Mouse (Mus musculus) spleen, postnatal 10 days (tissue): ENCODE measurements around the gene Ccng1.

Experiments
- DNase-seq, 2 experiments: peaks; one replicate each; pipeline ENCODE4 v3.0.0; 2021 to 2022; ENCODE audit warnings: low spot score in 2 of 2

The Ccng1 gene

DNA sequence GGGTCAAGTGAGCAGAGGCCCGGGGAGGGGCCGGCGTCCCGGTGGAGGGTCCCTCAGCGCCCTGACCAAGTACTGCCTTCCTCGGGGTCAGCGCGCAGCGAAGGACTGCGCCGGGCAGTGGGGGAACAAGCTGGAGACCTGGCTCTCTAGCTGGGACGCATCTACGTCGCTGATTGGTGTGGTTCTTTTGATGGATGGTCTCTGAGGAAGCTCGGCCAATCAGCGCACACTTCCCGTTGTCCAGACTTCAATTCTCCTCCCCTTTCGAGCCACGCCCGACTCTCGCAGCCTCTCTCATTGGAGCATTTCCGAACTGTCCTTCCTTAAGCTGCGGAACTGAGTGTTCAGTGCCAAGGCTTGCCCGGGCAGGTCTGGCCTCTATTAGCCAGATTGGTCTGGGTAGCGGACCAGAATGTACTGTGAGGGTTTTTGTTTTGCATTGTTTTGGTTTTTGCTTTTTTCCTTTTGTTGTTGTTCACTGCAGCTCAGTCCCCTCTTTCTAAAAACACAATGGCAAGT is at the start of gene Ccng1:
Gene Ccng1, minus strand, starts transcription at position 203 of the 519 bp plus-strand sequence.
- peak in 1 of 2 experiments; percentile 89 for DNase-seq

DNA sequence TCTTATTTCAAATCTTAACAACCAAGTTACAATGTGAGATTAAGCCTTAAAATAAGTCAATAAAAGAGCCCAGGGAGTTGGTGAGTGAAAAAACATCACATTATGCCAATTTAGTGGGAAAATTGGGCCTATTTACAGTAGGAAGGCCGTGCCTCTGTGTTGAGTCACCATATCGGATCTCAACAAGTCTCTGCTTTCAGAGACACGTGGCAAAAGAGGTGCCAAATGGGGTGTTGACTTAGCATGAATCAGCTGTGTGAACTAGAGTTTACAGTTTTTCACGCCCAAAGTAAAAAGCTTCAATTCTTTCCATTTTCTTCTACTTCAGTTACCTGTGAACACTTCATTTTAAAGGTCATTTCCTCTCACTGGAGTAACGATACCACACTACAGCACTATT is 35.2 kb upstream of the Ccng1 start:
- DNase-seq: no peak

DNA sequence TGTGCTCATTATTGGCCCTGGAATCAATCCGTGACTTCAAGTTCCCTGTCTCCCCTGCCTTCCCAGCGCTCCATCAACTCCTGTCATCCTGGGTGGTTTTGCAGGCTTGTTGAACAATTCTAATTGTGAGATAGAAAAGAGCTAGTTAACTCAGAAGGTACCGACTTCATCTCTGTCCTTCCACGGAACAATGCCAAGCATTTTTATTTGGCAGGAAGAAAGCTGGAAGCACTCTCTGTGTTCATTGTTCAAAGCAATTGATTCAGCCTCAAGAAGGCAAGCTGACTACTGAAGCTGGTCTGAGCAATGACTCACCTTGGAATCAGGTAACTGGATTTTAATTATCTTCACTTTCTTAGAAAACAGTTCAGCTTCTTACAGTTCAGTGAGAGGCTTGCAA is 34.6 kb upstream of the Ccng1 start:
- no peak for DNase-seq

DNA sequence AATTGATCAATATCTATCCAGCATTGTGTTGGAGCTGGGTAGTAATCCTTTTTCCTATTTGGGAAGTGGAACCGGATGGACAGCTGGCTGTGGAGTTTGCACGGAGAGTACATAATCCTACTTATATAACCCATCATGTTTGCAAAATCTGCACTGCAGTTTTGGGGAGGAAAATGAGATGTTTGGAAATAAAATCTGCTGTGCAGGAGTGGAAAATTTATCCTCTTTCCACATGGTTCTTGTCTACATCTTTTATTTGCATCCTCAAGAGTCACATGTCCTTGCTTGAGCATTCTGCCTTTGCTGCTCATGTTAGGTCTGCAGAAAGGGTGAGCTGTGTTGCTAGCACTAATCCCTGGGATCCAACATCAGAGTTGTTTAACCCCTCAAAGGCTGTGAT is 31.8 kb upstream of the Ccng1 start:
- DNase-seq: no peak

DNA sequence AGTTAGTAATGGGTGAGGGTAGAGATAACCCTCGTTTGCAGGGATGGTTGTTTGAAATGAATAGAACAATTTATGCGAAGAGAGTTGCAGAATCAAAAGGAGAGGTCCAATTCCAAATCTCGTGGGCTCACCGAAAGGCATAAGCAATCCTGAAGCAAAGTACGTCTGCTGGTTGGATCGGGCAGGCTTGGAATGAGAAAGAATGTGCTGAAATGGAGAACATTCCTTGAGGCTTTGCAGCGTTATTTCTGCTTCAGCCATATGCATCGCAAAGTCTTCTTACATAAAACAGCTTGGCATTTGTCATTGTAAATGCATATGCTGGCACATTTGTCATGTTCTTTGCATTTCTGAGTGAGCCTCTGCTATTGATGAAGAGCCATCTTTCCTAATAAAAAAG is 29.2 kb upstream of the Ccng1 start:
- DNase-seq: no peak

DNA sequence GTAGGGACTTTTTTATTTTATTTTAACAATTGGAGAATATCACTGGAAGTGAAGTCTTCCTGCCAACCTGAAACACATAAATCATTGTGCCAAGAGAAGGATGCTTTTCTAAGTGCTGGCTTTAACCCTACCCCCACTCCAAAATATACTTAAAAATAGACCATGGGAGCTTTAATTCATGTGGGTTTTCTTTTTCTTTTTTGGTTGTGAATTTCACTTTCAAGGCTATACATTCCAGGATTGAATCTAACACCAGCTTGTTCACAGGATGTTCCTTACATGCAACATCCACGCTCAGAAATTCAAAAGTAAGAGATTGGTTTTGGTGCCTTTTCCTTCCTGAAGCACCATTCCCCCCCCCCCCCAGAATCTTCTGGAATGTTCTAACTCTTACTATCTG is 28.2 kb upstream of the Ccng1 start:
- no peak for DNase-seq

DNA sequence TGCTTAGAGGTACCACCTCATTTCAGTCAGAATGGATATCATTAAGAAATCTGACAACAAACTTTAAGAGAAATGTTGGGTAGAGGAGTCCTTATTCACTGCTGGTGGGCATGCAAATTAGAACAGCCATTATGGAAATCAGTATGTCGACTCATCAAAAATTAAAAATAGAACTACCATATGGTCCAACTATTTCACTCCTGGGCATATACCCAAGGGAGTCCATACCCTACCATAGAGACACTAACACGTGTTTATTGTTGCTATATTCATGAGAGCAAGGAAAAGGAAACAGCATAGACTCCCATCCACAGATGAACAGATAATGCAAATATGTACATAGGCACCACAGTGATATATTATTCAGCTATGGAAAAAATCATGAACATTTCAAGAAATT is 26.7 kb upstream of the Ccng1 start:
- DNase-seq: no peak

DNA sequence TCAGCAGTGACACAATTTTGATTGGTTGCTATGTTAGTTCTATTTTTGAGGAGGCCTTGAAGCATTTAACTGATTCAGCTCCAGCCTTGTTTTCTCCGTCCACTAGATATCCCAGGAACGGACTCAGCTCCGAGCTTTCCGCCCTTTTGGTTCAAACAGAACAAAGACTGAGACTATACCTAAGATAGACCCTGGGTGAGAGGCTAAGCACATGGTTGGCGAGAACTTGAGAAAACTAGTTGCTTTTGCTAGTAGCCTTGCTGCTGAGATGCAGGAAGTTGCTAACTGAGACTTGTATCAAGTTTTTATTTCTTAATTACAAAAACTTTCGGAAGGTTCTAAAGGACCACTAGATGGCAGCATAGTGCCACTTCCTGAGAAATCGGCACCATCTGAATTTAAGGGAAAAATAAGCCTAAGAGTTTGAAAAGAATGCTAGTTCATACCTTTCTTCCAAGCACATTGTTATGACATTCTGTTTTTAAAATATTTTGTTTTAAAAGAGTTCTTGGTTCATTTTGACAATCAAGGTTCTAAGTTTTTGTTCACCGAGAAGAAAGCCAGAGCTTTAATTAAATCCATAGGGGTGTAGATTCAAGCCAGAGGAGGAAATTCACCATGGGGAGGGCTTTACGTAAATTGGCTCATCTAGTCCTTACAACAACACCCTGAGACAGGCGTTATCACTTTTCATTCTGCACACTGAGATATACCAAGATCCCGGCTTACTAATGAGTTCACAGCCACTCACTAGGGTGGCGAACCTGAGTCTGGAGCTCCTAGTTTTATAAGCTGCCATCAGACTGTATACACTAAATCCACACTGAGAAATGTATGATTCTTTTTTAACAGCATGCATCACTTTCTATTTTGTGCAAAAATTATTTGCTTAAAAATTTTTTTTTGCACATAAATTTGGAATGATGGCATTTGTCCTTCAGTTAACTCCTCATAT is 20.5 kb upstream of the Ccng1 start:
- no peak for DNase-seq

DNA sequence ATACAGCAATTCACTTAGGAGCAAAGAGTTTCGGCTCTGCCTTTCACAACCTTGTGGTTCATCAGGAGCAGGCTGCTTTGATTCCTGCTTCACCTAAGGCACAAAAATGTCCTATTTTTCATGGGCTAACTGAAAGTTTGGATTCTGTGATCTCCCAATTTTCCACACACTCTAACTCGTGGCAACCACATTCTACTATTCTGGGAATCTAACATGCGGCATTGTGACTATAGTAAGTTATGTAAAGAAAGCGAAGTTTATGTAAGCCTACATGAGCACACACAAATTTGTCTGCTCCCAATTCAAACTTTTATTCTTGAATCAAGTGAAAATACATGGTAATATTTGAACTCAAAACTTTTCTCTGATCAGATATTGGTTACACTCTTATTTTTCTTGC is 9.6 kb upstream of the Ccng1 start:
- no peak for DNase-seq

DNA sequence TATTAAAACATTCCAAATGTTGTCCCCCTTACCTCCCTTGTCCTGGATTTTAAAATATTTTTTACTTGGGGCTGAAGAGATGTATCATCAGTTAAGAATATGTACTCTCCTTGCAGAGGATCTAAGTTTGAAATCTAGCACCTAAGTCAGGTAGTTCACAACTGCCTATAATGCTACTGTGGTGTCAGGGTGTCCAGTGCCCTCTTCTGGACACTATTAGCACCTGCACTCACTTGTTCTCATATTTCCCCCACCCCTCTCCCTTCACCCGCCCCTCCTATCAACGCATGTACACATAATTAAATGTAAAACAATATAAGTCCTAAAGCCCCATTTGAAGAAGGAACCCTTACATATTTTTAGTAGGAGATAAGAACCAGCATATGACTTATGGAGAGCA is 8.3 kb upstream of the Ccng1 start:
- peak in 1 of 2 experiments; percentile 21 for DNase-seq

DNA sequence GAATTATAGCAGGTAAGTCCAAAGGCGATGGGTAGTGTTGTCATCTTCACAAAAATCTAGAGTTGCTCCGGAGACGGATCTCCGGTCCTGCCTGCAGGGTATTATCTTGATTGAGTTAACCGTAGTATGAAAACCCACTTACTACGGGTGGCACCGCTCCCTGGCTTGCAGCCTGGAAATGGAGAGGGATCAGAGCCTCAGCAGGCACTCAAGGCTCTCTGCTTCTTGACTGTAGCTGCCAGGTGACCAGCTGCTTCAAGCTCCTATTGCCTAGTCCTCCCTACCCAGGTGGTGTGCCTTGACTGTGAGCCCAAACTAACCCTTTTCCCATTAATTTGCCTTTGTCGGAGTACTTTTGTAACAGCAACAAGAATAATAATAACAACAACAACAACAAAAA is 4.8 kb upstream of the Ccng1 start:
- no peak for DNase-seq

DNA sequence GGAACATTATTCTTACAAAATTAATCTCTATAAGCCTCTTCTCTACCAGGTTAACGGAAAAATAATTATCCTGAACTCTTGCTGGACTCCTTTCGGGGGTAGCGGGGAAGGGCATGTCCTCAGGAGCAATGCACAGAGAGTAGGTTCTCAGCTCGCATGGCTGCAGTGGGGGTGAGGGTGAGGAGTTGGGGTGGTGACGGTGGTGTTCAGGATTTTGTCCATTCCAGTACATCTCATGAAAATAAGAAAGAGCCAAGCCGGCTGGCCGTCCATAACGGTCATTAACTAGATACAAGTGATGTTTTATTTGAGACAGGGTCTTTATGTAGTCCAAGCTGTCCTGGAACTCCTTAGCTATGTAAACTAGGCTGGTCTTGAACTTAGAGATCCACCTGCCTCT is 857 bp upstream of the Ccng1 start:
- no peak for DNase-seq

DNA sequence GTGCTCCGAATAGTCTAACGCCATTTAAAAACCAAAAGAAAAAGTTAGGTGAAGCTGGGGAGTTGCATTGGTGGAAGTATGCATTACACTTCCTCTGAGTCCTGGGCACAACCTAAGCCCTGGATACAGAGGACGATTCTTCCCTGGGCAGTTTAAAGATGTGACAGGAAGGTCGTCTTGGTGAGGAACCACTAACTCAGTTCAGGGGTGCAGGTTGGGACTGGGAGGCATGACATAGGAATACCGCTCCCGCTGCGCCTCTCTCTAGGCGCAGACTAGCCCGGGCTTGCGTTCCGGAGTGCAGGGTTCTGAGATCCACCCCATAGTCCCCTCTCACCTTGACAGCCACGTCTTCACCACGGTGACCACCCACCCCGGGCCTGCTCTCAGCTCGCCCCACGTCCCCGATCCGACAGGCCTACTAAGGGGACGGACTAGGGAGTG is 425 bp downstream of the Ccng1 start:
- peak in 1 of 2 experiments; percentile 66 for DNase-seq

DNA sequence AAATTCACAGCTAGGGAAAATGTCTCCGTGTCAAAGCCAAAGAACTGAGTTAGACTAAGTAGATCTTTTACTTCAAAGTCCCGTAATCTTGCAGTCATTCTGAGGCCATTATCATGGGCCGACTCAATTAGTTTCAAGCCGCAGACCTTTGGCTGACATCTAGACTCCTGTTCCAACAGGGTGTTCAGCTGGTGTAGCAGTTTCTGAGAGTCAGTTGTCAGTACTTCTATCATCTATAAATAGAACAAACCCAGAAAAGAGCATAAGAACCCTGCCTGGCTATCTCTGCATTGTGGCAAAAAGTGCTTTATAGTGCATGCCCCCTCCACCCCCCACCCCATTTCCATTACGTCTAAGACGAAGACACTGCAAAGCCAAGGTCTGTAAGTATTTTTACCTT is 1.3 kb downstream of the Ccng1 start:
- DNase-seq: no peak

DNA sequence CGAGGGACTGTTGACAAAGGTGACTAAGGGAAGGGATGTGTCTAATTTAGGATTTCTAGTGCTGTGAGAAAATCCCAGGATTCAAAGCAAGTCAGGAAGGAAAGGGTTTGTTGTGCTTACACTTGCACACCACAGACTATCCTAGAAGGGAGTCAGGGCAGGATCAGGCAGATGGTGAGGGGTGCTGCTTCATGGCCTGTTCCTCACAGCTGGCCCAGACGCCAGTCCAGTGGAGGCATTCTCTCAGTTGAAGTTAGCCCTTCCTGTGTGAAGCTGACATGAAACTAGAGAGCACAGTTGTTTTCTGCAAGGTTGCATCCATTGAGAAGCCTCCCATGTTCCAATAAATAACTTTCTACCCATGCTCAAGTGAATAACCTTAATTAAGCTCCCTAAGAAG is 7.4 kb downstream of the Ccng1 start:
- DNase-seq: no peak

DNA sequence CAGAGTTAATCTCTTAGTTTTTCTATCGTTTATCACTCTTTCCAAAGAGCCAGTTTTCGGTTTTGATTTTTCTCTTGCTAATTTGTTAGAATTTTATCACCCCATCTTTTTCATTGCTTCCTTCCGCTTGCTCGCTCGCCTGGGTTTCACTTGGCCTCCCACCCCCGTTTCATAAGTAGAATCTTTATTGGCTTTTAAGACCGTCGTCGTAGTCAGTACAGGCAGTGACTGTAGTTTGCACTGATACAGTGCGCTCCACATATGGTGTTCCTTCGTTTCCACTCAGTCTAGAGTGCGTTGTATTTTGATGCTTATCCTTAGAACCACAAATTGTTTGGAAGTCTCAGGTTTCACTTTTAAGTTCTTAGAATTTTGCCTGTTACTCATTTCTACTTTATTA is 8.8 kb downstream of the Ccng1 start:
- DNase-seq: no peak

DNA sequence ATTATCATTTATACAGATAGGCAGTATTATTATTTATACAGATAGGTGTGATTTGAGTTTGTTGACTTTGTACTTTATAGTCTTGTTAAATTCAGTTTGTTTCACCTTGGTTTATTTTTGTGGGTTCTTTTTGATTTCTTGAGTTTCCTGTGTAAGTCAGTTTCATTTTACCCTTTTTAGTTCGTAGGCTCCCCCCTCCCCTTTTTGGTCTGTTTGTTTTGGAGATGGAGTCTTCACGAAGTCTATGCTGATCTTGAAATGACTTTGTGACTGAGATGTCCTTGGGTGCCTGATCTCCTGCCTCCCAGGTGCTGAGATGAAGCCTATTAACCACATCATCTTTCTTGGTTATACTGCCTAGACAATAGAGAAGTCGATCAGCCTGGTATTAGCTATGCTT is 10.8 kb downstream of the Ccng1 start:
- no peak for DNase-seq

DNA sequence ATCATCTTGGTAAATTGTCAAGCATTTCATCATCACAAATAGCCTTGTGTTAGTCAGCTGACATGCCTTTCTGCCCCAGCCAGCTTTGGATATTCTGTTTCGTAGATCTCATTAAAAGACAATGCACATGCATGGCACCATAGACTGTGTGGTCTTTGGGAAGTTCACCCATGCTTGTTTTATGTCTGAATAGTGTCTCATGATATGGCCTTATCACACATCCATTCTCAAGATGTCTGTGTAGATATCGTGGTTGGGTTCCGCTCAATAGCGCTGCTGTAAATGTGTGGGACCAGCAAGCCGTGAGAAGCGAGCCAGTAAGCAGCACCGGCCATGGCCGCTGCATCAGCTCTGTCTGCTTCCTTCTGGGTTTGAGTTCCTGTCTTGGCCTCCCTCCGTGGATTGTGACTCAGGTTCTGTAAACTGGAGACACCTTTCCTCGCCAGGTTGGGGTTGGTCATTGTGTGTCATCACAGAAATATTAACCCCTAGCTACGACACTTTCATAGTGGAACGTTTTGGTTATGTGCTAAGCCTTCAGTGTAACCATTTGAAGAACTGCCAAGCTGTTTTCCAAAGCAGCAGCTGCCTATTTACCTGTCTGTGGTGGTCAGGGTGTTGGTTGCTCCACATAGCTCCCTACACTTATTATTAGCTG is 13.4 kb downstream of the Ccng1 start:
- DNase-seq: no peak

DNA sequence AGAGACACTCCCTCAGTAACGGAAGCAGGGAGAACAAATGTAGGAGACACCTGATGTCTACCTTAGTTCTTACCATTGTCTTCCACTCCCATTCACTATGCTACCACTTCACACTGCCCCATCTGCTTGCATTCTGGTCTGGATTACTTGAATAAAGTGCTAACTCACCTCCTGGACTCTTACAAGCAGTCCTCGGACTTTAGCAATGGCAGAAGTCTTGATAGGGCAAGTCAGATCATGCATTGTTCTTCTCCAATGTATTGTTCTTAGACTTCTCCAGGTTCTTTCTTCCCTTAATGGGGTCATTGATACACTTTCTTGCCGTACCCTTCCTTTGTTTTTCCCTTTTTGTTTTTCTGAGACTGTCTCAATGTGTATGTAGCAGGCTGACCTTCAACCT is 17.7 kb downstream of the Ccng1 start:
- no peak for DNase-seq

DNA sequence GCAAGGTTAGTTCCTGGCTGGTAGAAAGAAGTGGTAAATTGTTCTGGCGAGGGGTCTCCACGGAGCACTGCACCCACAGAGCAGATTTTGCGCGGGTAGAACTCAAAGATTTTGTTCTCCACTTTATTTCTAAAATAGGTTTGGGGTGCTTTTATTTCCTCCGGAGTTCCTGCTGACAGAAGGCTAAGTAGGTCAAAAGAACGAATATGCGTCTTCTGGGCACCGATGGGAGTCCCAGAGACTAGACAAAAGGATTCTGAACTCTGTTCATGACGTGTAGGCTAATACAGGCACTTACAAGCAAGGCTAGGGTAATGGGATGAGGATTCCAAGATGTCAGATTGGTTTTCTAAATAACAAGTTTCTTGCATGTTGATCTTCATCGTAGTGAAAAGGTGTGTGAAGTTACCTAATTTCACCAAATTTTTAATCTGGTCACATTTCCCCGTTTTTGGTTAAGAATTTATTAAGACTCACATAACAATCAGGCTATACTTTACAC is 20.8 kb downstream of the Ccng1 start:
- DNase-seq: no peak

DNA sequence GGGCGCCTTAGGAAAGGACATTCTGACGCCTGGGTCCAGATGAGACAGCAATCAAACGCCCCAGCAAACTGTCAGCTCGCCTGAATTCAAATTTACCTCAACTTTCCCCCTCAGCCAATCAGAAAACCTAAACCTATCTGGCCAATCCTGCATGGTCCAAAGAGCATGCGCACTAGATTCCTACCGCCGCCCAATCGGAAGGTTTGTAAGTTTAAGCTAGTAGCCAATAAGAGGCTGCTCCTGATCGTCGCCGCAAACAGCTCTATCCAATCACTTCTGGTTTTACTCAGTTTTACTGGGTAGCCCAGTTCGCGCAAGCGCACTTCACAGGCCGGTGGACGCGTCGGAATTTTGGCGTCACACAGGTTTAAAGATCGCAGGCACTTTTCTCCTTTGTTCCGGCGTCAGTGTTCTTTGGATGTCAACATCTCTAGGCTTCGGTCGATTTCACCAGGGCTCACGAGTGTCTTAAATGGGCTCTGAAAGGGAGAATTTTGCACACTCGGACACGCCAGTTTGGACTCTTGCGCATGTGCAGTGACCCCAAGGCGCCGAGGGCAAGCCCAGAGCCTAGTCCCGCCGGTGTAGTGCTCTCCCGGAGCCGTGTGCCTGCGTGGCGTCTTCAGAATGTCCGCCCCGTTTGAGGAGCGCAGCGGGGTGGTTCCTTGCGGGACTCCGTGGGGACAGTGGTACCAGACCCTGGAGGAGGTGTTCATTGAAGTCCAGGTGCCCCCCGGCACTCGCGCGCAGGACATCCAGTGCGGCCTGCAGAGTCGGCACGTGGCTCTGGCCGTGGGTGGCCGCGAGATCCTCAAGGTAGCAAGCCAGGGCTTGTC is 21.6 kb downstream of the Ccng1 start, which contains the start of the genes Hmmr and Nudcd2:
Gene Hmmr, minus strand, starts transcription at position 84 of the 836 bp plus-strand sequence.
Gene Nudcd2, plus strand, starts transcription at position 329 of the 836 bp plus-strand sequence.
- peak; percentile 83 to 94 for DNase-seq

DNA sequence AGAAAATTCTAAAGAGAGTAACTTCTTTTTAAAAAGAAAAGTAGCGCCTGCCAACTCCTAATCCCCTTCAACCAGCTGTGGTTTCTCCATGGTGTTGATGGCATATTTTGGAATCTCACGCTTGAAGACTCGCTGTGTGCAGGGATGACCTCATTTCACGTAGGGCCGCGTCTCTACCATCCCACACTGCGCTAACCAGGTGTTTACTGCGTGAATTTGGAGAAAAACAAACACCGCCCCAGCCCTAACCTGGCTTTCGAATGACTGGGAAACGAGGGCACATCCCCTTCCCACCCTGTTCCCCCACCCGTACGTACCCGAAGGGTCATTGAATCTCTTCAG is 22.1 kb downstream of the Ccng1 start:
- no peak for DNase-seq
